Mouse (Mus musculus) lung, adult 2 months (tissue): Measurements from ENCODE around the gene Tnfrsf25. TPM values are rescaled to one million over a fixed set of nuclear protein-coding genes. Genes with fewer than 3 reads are reported as not detected.
A peak's percentile ranks its signal among the peaks of the same experiment; 100 is the strongest.

Experiments
- DNase-seq: peaks from one replicate; pipeline ENCODE4 v3.0.0; 2022
- H3K4me1 ChIP-seq: fragments of 200-500 bp; 2 replicates; pipeline ENCODE4 v1.6.1; 2011; ENCODE audit warnings: low read length; ENCODE audit not compliant: control insufficient read depth, insufficient read depth
- H3K4me3 ChIP-seq: fragments of 200-500 bp; replicated peaks from 2 replicates; pipeline ENCODE3; 2011; ENCODE audit warnings: low read depth, mild to moderate bottlenecking, control low read depth, low read length; ENCODE audit errors: extremely low read depth
- CTCF ChIP-seq: fragments of 200-500 bp; IDR thresholded peaks from 2 replicates; pipeline ENCODE4 v1.5.1; 2011; ENCODE audit warnings: mild to moderate bottlenecking, low read length, control low read depth; ENCODE audit not compliant: insufficient read depth
- POLR2A ChIP-seq: fragments of 200-500 bp; IDR thresholded peaks from 2 replicates; pipeline ENCODE4 v1.6.1; 2011; ENCODE audit warnings: low read depth, mild to moderate bottlenecking, control low read depth, low read length, borderline replicate concordance; ENCODE audit errors: extremely low read depth
- WGBS: fragments of 180-500 bp; shearing (Covaris S2); methylation state at CpG from one replicate; pipeline ENCODE4 v1.1.7; 2018; 5-methylcytosine and 5-hydroxymethylcytosine counted together
- polyA plus RNA-seq: library from polyadenylated mRNA; depleted of rRNA; stranded (reverse); fragments of >200 nt; gene quantifications from 2 replicates; pipeline ENCODE4 v1.2.3, GENCODE M21; 2012

Gene Tnfrsf25
- polyA plus RNA-seq, 1 experiment = 8.1 TPM

DNA sequence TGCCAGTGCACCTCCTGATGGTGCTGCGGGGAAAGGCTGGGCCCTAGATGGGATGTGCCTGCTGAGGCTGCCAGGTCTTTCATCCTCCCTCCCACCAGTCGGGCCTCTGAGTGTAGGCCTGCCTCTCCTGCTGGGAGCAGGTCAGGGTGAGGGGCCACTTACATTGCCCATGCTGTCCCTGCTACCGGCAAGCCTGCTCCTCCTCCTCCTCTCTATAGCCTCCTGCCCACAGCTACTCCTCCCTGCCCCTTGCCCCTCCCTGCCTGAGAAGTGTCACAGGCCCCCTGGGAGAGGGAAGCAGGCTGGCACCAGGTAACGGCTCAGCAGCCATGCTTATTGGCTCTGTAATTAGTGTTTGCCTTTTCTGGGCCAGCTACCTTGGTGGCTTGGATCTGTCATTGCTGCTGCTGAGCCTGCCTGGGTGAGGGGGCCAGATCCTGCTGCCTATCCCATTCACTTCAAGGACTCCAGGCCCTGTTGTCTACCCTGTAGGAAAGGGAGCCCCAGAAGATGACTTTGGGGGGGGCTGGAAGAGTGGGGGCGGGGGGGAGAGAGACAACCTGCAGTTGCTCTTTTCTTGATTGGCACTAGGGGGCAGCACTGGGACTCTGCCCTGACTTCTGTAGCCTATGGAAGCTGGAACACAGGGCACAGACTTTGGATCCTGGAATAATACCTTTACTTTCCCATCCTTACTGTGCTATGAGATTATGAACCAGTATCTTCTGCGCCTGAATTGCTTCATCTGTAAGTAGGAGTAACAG is 20.6 kb downstream of the Tnfrsf25 start:
- DNase-seq = no peak
- peaks cover 10% of the 10 kb centered on the region; the same call in 1 of the 2 replicates for H3K4me1 ChIP-seq
- H3K4me3 ChIP-seq = no peak overlapping the region
- TF ChIP-seq CTCF (peak; percentile 68), POLR2A (no peak)
- WGBS = 53% methylated on average over 6 of the region's 6 CpGs

DNA sequence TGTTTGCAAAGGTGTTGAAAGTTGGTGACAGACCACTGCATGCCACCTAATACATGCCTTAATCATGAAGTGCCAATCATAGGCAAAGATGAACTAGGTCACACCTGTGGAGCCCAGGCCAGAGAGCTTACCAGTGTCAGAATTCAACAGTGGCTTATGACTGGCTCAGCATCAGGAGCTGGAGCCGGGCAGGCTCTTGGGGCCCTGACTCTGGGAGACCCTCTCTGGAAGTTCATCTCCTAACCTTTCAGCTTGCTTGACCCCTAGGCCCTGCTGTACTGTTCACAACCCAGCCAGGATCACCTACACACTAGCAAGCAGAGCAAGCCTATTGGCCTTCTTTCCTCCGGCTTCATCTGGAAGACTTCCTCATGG is 21.1 kb downstream of the Tnfrsf25 start:
- no peak for TF ChIP-seq CTCF
- TF ChIP-seq POLR2A = no peak
- H3K4me3 ChIP-seq = no peak overlapping the region
- peaks cover 8% of the 10 kb centered on the region; the same call in 1 of the 2 replicates for H3K4me1 ChIP-seq
- no peak for DNase-seq
- 91% methylated on average over 2 of the region's 2 CpGs for WGBS

DNA sequence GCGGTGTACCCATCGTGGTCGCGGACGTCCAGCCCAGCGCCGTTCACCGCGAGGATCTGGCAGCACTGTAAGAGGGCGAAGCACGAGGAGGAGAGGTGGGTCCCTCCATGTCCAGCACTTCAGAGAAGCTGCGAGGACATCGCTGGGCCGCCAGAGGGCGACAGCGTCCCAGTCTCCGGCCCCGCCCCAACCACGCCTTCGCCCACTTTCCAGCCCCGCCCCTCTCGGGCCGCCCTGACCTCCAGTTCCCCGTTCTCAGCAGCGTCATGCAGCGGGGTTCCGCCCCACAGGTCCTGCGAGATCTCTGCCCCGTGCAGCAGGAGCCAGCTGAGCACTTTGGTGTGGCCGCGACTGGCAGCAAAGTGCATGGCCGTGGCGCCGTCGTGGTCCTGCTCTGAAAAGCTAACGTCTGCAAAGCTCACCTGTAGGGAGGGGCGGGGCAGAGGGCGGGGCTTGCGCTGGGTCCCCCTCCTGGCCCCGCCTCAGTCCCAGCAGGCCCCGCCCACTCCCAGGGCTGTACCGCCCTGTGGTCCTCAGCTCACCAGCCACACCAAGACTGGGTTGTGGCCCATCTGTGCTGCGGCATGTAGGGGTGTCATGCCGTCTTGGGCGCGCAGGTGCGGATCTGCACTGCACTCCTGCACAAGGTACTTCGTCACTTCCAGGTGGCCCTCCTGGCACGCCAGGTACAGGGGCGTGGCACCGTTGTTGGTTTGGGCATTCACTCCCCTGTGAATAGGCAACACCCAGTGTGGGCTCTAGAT is 22.9 kb downstream of the Tnfrsf25 start:
- H3K4me3 ChIP-seq = peak overlapping the region; percentile 80
- peak; percentile 93 for DNase-seq
- peak; percentile 80 for TF ChIP-seq CTCF
- no peak for TF ChIP-seq POLR2A
- H3K4me1 ChIP-seq = peaks cover 7% of the 10 kb centered on the region; the same call in 1 of the 2 replicates
- WGBS = 2% methylated on average over 51 of the region's 51 CpGs

GRCm38 (mm10) chr4:152140441-152140840 is 24.7 kb downstream of the Tnfrsf25 start:
- H3K4me3 ChIP-seq = no peak overlapping the region
- DNase-seq = no peak
- 27% methylated on average over 6 of the region's 6 CpGs for WGBS
- TF ChIP-seq POLR2A (no peak), CTCF (peak; percentile 85)
- peaks cover 7% of the 10 kb centered on the region; the same call in 1 of the 2 replicates for H3K4me1 ChIP-seq

GRCm38 (mm10) chr4:152141521-152142135 is 25.9 kb downstream of the Tnfrsf25 start:
- WGBS = 63% methylated on average over 8 of the region's 8 CpGs
- no peak overlapping the region for H3K4me3 ChIP-seq
- H3K4me1 ChIP-seq = peaks cover 7% of the 10 kb centered on the region; the same call in 1 of the 2 replicates
- no peak for DNase-seq
- no peak for TF ChIP-seq POLR2A
- TF ChIP-seq CTCF = no peak

DNA sequence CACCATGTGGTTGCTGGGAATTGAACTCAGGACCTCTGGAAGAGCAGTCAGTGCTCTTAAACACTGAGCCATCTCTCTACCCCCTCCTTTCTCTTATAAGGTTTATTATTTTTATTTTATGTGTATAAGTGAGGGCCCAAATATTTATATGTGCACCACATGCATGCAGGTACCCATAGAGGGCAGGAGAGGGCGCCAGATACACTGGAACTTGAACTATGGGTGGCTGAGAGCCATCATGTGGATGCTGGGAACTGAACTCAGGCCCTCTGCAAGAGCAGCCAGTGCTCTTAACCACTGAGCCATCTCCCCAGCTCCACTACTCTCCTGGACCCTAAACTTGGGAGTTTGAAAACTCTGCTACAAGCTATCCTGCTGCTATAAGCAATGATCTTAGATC is 27.9 kb downstream of the Tnfrsf25 start:
- no peak overlapping the region for H3K4me3 ChIP-seq
- no peak for DNase-seq
- H3K4me1 ChIP-seq = peaks cover 5% of the 10 kb centered on the region; the same call in 1 of the 2 replicates
- WGBS = 35% methylated on average over 1 of the region's 1 CpGs
- TF ChIP-seq POLR2A = no peak
- no peak for TF ChIP-seq CTCF

DNA sequence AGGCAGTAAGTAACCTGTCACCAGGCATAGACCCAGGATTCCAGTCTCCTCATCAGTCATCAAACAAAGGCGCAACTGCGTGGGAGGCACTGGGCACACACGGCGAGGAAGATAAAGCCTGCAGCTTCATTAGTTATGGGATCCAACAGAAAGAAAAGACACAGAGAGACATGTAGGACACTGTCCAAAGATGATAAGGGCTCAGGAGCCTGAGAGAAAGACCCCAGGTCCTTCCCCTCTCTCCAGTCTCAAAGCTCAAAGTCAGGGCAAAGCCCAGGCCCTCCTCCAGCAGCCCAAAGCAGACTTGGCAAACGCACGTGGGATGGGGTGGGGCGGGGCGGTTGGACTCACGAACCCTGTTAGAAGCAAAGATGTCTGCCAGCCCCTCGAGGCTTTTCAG is 29.7 kb downstream of the Tnfrsf25 start:
- Histone ChIP-seq H3K4me3 (no peak overlapping the region), H3K4me1 (no peaks in the 10 kb centered on the region)
- DNase-seq = no peak
- TF ChIP-seq CTCF (no peak), POLR2A (no peak)
- 64% methylated on average over 10 of the region's 10 CpGs for WGBS

DNA sequence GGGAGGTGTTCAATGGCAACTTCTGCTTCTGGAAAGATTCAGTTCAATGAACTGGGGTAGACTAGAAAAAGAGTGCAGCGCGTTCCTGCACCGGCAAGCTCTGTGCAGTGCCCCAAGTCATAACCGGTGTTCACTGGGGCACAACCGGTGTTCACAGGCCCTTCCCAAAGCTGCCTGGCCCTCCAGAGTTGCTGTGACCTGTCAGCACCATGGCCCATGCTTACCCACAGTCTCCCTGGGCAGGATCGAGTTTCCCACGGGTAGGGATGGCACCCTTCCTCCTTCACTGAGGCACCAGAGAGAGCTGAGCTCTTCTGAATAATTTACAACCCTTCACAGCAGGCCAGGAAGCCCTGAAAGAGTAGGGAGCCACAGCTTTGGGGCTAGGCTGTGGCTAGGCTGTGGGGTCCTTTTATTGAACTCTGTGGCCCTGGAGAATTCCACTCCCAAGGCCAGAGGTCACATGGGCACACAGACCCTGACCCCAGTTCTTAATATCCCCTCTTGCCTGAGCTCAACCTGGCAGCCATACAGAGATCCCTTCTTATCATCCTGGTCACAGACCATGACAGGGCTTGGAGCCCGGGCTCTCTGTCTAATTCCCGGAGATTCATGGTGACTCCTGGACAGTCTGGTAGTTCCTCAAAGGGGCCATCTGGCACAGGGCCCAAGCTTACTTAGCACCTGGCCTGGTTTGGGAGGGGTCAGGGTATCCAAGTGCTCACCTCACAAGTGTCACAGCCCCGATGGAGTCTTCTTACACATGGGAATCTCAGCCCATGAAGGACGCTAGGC is 30.5 kb downstream of the Tnfrsf25 start:
- TF ChIP-seq CTCF (no peak), POLR2A (no peak)
- H3K4me1 ChIP-seq = no peaks in the 10 kb centered on the region
- no peak for DNase-seq
- WGBS = 69% methylated on average over 11 of the region's 11 CpGs
- no peak overlapping the region for H3K4me3 ChIP-seq

- no peak for DNase-seq
- H3K4me1 ChIP-seq = peaks cover 7% of the 10 kb centered on the region; the same call in 1 of the 2 replicates
- TF ChIP-seq CTCF = no peak
- TF ChIP-seq POLR2A = no peak
- no peak overlapping the region for H3K4me3 ChIP-seq
- 75% methylated on average over 4 of the region's 4 CpGs for WGBS
Observed at GRCm38 (mm10) chr4:152150546-152150945, 34.8 kb downstream of the Tnfrsf25 start.
